Mouse (Mus musculus) lung, postnatal 0 days (tissue): ENCODE measurements around the gene Fam169a. TPM values are rescaled to one million over a fixed set of nuclear protein-coding genes. Genes with fewer than 3 reads are reported as not detected.
"Not testable (repeated sequence)": the region's sequence is repeated elsewhere in the genome, so short reads cannot be mapped to it uniquely, and the experiment has no call there.

Experiments used
- ATAC-seq: fragments of 200-750 bp; cut with Nextera tagmentation; 2 replicates; pipeline ENCODE4 v1.8.0; 2017; ENCODE audit warnings: moderate library complexity
- DNase-seq: peaks from one replicate; pipeline ENCODE4 v3.0.0-alpha.2; 2016; ENCODE audit warnings: low spot score
- H3K27ac ChIP-seq: fragments of 300-500 bp; sonication (generic); 2 replicates; pipeline ENCODE4 v1.5.1; 2014; ENCODE audit warnings: antibody characterized with exemption, mild to moderate bottlenecking, low read length, mixed read lengths
- H3K27me3 ChIP-seq: fragments of 300-500 bp; sonication (generic); replicated peaks from 2 replicates; pipeline ENCODE4 v1.6.1; 2014; ENCODE audit warnings: low read length, mixed read lengths; ENCODE audit not compliant: insufficient read depth
- H3K36me3 ChIP-seq: fragments of 300-500 bp; sonication (generic); 2 replicates; pipeline ENCODE4 v1.6.1; 2014; ENCODE audit warnings: low read length, mixed read lengths; ENCODE audit not compliant: insufficient read depth
- H3K4me1 ChIP-seq: fragments of 300-500 bp; sonication (generic); 2 replicates; pipeline ENCODE4 v1.6.1; 2014; ENCODE audit warnings: antibody characterized with exemption, low read depth, low read length, mixed read lengths; ENCODE audit not compliant: insufficient read depth
- H3K4me2 ChIP-seq: fragments of 300-500 bp; sonication (generic); replicated peaks from 2 replicates; pipeline ENCODE4 v1.6.1; 2014; ENCODE audit warnings: low read depth, mild to moderate bottlenecking, low read length, moderate library complexity, mixed read lengths
- H3K4me3 ChIP-seq: fragments of 300-500 bp; sonication (generic); 2 replicates; pipeline ENCODE4 v1.5.1; 2014; ENCODE audit warnings: low read depth, low read length
- H3K9ac ChIP-seq: fragments of 300-500 bp; sonication (generic); replicated peaks from 2 replicates; pipeline ENCODE4 v1.6.1; 2014; ENCODE audit warnings: low read depth, mild to moderate bottlenecking
- H3K9me3 ChIP-seq: fragments of 300-500 bp; sonication (generic); 2 replicates; pipeline ENCODE4 v1.6.1; 2016; ENCODE audit warnings: low read length, mixed read lengths
- CTCF ChIP-seq: IDR thresholded peaks from 2 replicates; pipeline ENCODE4 v1.5.1; 2016; ENCODE audit warnings: antibody characterized with exemption, mild to moderate bottlenecking
- EP300 ChIP-seq: IDR thresholded peaks from 2 replicates; pipeline ENCODE4 v1.6.1; 2016; ENCODE audit warnings: antibody characterized with exemption, mild to moderate bottlenecking, control low read depth
- WGBS: fragments of 180-500 bp; shearing (Covaris S2); extraction: QIAGEN DNeasy Blood & Tissue Kit; methylation state at CpG from one replicate; pipeline ENCODE4 v1.1.7; 2014; 5-methylcytosine and 5-hydroxymethylcytosine counted together
- polyA plus RNA-seq: library from polyadenylated mRNA; unstranded; fragments of >200 nt; fragmentation: Nextera tagmentation; extraction: Ambion mirVana; gene quantifications from 2 replicates; pipeline ENCODE4 v1.2.1, GENCODE M21; 2015

Fam169a gene
- polyA plus RNA-seq, 1 experiment from 2014 or later: 0.24 TPM

GRCm38 (mm10) chr13:97087421-97087820 is 20.3 kb downstream of the Fam169a start:
- 94% methylated on average over 6 of the region's 6 CpGs for WGBS
- Histone ChIP-seq H3K4me3 (no peak overlapping the region), H3K9ac (no peak overlapping the region), H3K4me2 (no peak overlapping the region), H3K27me3 (no peaks in the 10 kb centered on the region), H3K36me3 (no peaks in the 10 kb centered on the region), H3K27ac (no peak overlapping the region), H3K9me3 (no peaks in the 10 kb centered on the region), H3K4me1 (no peaks in the 10 kb centered on the region)
- TF ChIP-seq CTCF: no peak
- DNase-seq: no peak
- no peak for ATAC-seq

GRCm38 (mm10) chr13:97088183-97088582 is 21.1 kb downstream of the Fam169a start:
- DNase-seq: no peak
- H3K4me3 ChIP-seq: no peak overlapping the region
- no peaks in the 10 kb centered on the region for H3K27me3 ChIP-seq
- no peak overlapping the region for H3K9ac ChIP-seq
- H3K4me2 ChIP-seq: no peak overlapping the region
- no peaks in the 10 kb centered on the region for H3K9me3 ChIP-seq
- no peaks in the 10 kb centered on the region for H3K36me3 ChIP-seq
- no peak overlapping the region for H3K27ac ChIP-seq
- WGBS: 90% methylated on average over 3 of the region's 3 CpGs
- ATAC-seq: no peak
- TF ChIP-seq EP300 (no peak), CTCF (no peak)
- H3K4me1 ChIP-seq: no peaks in the 10 kb centered on the region

DNA sequence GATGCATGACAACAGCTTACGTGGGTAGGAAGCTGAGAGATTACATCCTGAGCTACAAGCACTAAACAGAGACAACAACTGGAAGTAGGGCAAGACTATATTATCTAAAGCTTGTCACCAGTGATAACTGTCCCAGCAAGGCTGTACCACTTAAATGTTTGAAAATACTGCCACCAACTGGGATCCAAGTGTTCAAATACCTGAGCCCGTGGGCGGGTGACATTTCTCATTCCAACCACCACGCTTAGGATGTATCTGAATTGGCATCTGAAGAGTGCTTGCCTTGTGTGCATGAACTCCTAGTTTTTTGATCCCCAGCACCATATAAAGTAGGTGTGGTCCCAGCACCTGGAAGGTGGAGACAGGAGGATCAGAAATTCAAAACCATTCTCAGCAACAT is 28.6 kb downstream of the Fam169a start:
- 75% methylated on average over 4 of the region's 4 CpGs for WGBS
- Histone ChIP-seq H3K9me3 (no peaks in the 10 kb centered on the region), H3K4me1 (no peaks in the 10 kb centered on the region), H3K27me3 (no peaks in the 10 kb centered on the region), H3K9ac (no peak overlapping the region), H3K27ac (no peak overlapping the region), H3K4me3 (no peak overlapping the region), H3K36me3 (no peaks in the 10 kb centered on the region), H3K4me2 (no peak overlapping the region)
- no peak for DNase-seq
- TF ChIP-seq EP300: no peak
- 0 out of 2 replicates have a peak, but pooled peaks have one; percentile 4 for TF ChIP-seq CTCF
- no peak for ATAC-seq

GRCm38 (mm10) chr13:97099187-97099852 is 32.2 kb downstream of the Fam169a start, which contains the start of gene Gm6169:
TSS of gene Gm6169 (minus strand) at chr13:97099237.
- Histone ChIP-seq H3K9ac (no peak within 1 kb of the TSS), H3K9me3 (no peaks in the 10 kb centered on the region), H3K27me3 (no peaks in the 10 kb centered on the region), H3K4me2 (no peak within 1 kb of the TSS), H3K36me3 (no peaks in the 10 kb centered on the region), H3K4me1 (no peaks in the 10 kb centered on the region), H3K4me3 (no peak within 1 kb of the TSS), H3K27ac (no peak within 1 kb of the TSS)
- TF ChIP-seq EP300 (no peak), CTCF (peak; percentile 85)
- ATAC-seq (no peak), DNase-seq (peak; percentile 63)
- WGBS: 68% methylated on average over 15 of the region's 22 CpGs

DNA sequence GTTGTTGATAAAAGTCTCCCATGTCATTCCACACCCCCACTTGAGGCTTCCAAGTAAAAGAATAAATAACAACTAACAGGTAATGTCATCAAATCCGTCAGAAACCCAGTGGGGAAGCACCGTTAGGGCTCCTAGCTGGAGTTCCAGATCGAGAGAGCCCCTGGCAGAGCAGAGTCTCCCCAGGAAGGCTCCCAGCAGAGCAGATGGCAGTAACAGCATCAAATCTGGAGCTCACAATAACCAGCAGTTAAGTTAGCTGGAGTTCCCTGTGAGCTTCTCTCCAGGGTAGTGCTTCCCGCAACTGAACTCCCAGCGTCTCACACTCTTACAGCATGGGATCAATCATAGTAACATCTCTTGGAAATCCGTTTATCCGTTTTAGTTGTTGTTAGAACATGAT is 37.9 kb downstream of the Fam169a start:
- Histone ChIP-seq H3K27me3 (no peaks in the 10 kb centered on the region), H3K9me3 (no peaks in the 10 kb centered on the region), H3K36me3 (no peaks in the 10 kb centered on the region), H3K4me3 (no peak overlapping the region), H3K9ac (no peak overlapping the region), H3K27ac (no peak overlapping the region), H3K4me2 (no peak overlapping the region), H3K4me1 (no peaks in the 10 kb centered on the region)
- ATAC-seq (no peak), DNase-seq (peak; percentile 19)
- TF ChIP-seq EP300 (no peak), CTCF (no peak)
- 66% methylated on average over 7 of the region's 7 CpGs for WGBS

DNA sequence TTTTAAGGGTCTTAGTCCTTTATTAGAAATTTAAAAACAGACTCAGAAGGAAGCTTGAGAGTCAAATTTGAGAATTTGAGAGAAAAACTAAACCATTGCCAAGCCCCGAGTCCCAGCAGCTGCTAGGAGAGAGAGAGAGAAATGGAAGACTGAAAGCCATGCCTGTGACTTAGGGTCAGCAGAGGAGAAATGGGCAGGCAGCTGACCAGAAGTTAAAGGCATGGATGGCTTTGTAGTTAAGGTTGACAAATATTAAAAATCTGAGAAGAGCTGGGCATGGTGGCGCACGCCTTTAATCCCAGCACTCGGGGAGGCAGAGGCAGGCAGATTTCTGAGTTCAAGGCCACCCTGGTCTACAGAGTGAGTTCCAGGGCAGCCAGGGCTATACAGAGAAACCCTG is 40.6 kb downstream of the Fam169a start:
- not testable (repeated sequence) for DNase-seq, H3K36me3 ChIP-seq, H3K4me2 ChIP-seq, H3K27ac ChIP-seq, H3K4me1 ChIP-seq, H3K9ac ChIP-seq, H3K27me3 ChIP-seq, ATAC-seq, H3K9me3 ChIP-seq, H3K4me3 ChIP-seq
- 88% methylated on average over 4 of the region's 4 CpGs for WGBS

DNA sequence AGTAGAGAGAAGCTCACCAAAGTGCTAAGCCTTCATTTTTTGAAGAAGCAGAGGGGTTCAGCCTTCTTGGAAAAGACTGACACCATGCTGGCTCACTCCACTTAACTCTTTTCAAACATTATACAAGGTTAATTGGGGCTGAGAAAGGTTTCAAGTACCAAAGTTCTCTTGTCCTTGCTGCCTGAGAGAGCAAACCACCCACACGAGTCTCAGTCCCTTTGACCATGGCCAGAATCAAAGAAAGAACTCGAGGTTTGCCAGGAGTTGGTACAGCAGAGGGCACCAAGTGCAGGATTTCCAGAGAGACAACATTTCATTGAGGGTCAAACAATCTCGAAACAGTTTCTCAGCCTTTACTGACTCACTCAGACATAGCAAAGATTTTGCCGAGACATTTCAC is 42.0 kb downstream of the Fam169a start:
- Histone ChIP-seq H3K9me3 (no peaks in the 10 kb centered on the region), H3K4me2 (no peak overlapping the region), H3K27me3 (no peaks in the 10 kb centered on the region), H3K4me3 (no peak overlapping the region), H3K27ac (no peak overlapping the region), H3K4me1 (no peaks in the 10 kb centered on the region), H3K9ac (no peak overlapping the region), H3K36me3 (no peaks in the 10 kb centered on the region)
- TF ChIP-seq CTCF (no peak), EP300 (no peak)
- WGBS: 71% methylated on average over 4 of the region's 4 CpGs
- no peak for ATAC-seq
- DNase-seq: no peak
